Mouse (Mus musculus): ENCODE results near the gene Trim3.

The Trim3 gene

GRCm38 (mm10) chr7:105608467-105608866 lies 24.9 kb downstream of the Trim3 start:
- no peak for DNase-seq

DNA sequence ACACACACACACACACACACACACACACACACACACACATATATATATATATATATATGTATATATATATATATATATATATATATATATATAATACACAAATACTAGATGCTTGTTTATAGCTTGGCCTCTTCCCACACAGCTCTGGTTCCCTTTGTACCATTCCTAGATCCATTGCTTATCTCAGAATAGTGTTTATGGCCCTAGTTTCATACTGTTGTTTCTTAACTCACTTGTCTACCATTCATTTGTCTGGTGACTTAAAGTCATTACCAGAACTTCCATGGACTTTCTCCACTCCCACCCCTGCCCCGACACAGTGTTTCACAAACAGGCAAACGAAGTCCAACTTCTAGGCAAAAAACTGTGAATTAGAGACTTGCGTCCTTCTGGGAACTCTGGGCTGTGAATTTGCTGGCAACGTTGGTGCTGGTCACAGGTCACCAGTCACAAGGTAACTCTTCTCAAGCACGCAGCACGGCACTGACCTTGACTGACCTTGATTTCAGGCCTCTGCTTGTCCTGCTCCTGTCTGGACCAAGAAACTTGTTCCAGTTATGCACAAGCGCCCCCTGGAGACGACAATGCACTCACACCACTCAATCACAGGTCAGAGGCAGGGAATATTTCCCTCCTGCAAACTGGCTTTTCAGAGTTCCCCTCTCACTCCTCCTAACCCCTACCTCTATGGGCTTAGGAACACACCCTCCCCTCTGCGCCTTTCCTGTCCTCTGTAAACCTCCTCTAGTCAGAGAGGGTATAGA lies 30.3 kb downstream of the Trim3 start:
- DNase-seq: peak; percentile 84 to 90

GRCm38 (mm10) chr7:105590097-105590496 lies 43.3 kb downstream of the Trim3 start:
- DNase-seq: no peak

- no peak for DNase-seq
These were observed 45.0 kb downstream of the Trim3 start for GRCm38 (mm10) chr7:105588325-105588912.

DNA sequence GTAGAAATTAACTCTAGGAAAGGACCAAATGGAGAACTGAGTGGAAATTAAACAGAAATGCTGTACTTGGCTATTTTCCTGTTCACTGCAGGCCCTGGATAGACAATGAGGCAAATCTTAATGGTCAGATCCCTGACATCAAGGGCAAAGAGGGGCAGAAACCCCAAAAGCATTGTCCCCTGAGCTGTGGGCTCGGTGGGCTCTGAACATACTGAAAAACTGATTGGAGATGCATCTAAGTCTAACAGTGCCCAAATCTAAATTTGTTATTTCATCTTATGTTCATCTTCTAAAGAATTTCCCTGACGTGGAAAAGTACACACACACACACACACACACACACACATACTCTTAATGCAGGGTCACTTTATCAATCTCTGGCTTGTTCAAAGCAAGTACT lies 51.4 kb downstream of the Trim3 start:
- peak in 1 of 2 experiments; percentile 24 for DNase-seq

GRCm38 (mm10) chr7:105581094-105581703 lies 52.2 kb downstream of the Trim3 start, which contains the start of gene Apbb1:
Gene Apbb1 (minus strand): TSS chr7:105581653.
- peak; percentile 94 to 95 for DNase-seq

- DNase-seq: peak; percentile 74 to 76
These were observed 52.7 kb downstream of the Trim3 start for GRCm38 (mm10) chr7:105580627-105581089.

DNA sequence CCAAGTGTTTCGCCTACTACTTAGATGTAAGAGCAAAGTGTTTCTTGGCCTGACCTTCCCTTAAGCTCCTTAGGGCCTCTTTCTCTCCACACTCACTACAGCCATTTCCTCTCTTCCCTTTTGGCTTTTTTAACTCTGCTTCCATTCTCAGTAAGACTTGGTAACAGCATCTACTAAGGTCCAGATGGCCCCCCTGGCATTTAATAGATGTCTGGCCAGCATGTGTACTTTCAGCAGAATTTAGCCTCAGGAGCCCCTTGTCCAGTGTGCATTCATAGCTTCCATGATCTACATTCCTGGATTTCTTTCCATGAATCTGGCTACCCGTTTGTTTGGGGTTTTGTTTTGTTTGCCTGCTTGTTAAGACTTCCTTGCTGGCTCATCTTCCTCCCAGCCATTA lies 54.9 kb downstream of the Trim3 start:
- DNase-seq: peak; percentile 27 to 69

DNA sequence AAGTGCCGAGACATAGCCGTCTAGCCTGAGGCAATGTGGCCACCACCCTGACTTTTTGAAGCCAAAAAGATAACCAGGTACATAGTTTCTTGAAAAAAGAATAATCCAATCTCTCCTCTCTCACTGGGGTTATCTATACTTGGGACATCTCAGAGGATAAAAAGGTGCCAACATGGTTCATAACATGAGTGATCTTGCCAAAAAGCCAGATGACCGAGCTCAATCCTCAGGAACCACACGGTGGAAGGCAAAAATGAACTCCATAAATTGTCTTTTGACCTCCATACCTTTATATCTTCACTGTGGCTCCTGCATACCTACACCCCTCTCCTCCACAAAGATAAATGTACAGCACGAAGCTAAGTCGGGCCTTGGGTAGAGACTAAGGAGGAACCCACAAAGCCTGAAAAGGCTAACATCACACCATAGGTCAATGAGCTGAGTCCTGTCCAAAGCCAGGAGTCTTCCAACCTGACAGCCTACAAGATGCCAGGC lies 55.9 kb downstream of the Trim3 start:
- DNase-seq: peak in 1 of 2 experiments; percentile 42

- peak in 1 of 2 experiments; percentile 23 for DNase-seq
These were observed 57.1 kb downstream of the Trim3 start for GRCm38 (mm10) chr7:105576166-105576748.

DNA sequence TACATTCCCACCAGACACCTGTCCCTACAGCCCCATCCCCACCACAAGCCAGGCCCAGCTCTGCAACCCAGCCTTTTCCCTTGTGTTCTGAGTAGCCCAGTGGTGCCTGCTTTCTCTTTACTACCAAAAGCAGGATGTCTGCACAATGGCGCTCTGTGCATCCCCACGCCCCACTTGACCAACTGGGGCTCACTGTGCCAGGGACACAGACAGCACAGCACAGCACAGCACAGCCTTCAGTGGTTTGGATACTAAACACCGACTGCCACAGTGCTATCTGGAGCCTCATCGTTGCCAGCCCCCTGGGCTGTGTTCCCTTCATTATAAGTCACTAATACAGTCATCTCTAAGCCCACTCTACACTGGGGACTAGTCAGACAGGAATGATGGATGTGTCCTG lies 58.8 kb downstream of the Trim3 start:
- peak; percentile 22 to 25 for DNase-seq

GRCm38 (mm10) chr7:105572949-105573348 lies 60.4 kb downstream of the Trim3 start:
- peak; percentile 20 to 24 for DNase-seq

DNA sequence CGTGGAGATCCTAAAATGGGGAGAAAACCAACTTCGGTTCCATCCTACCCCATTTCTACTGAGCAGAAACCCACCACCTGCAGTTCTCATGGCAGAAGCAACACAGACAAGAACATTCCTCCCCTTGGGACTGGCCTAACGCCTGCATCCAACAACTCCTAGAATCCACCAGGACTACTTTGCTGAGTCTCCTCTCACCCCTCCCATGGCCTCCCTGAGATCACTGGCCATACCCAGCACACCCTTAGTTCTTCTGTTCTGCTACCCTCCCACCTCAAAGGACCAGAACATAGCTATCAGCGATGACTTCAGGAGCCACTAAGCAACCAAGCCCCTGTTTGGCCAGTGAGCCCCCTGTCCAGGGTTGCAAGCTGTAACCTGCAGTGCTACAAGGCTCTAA lies 62.6 kb downstream of the Trim3 start:
- DNase-seq: peak; percentile 30 to 48

DNA sequence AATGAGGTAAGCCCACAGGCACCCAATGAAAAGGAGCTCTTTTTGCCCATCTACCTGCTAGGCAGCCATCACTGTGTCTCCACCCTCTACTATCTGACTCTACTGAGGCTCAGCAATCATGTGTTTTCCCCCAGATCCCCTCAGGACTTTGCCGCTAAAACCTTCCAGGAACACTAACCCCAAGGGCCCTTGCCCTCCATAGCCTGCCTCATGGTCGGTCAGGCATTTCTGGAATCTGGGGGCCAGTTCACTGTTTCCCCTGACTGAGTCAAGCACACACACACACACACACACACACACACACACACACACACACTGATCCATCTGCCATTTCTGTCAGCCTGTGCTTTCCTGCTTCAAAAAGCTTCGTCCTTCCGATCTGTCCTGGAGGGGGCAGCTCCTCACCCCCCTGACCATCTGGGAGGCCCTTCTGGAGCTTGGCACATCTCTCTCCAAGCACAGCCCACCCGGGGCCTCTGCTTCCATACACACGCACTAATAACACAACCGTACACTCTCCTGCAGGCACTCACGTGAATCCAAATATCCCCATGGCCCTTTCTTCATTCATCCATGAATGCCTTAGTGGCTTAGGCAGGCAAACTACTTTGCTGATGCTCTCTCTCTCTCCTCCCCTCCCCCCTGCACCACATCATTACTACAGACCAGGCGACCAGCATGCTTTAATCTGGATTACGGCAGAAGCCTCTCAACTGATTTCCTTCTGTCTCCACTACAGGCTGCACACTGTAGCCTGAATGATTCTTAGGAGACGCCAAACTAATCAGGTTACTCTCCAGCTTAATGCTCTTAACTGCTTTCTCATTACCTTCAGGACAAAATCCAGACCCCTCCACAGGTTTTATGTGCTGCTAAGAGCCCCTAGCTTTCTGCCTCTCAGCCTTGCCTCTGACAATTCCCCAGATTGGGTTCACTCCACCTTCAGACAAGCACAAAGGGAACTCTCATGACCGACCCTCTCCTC lies 63.6 kb downstream of the Trim3 start:
- DNase-seq: peak; percentile 93 to 95

DNA sequence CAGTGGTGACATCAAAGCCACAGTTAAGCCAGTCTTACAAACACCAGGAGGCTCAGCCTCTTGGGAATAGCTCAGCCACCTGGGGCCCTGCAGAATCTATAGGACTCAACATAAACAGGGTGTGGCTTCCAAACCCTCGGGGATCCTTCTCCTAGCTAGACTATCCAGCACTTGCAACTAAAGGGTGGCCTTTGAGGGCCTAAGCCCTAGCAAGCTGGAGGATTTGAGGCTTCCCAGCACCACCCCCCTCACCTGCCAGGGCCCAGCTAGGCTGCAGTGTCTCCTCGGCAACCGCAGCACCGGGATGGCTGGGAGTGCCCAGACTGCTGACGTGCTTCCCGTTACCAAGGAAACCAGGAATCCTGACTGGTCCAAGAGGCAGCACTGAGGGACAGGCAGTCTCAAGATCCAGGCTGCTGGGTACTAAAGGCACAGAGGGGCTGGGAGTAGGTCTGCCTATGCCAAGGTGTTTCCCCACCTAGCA lies 64.3 kb downstream of the Trim3 start:
- peak; percentile 89 to 94 for DNase-seq

DNA sequence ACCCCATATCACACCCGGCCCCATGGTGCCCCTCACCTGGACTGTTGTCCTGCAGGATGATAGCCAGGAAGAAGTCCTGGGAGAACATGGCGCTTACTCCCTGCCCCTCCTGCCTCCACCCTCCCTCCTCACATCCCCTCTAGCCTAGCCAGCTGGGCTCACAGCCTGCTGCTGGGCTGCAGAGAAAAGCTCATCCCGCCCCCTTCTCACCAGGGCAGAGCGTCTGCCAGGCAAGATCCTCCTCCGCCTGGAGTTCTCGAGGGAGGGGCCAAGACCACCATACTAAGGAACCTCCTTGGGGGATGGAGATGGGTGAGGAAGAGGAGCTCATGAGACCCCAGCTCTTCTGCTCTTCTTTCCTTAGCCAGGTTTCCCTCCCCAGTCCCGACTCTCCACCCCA lies 64.8 kb downstream of the Trim3 start:
- DNase-seq: peak; percentile 79 to 84

DNA sequence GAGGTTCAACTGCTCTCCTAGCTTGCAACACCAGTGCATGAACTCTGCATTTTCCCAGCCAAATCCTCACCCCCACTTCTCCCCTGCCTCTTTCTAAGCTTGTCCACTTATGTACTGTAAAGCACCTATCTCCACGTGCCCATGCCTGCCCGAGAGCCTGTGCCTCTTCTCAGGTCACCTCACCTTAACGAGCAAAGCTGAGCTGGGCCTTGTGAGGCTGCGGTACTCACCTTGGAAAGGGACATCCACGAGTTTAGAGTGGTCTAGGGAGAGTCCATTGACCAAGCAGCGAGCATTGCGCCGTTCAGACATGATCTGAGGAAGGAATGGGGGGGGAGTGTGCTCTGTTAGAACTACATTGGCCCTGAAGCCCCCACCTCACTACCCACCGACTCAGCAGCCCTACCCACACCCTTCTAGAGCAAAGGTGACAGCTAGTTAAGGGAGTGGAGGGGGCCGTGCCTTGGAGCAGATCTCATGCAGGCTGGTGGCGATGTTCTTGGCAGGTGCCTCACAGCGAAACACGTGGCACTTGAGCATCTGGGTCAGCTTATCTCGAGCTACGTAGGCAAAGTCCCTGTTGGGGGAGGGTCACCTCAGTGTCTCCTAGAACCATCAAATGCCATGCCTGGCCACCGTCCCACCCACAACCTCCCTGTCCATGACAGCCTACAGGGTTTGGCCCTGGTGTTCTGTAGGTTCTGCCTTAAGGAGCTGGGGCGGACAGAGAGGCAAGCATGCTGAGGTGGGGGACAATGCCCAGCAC lies 68.1 kb downstream of the Trim3 start:
- peak; percentile 34 to 41 for DNase-seq

DNA sequence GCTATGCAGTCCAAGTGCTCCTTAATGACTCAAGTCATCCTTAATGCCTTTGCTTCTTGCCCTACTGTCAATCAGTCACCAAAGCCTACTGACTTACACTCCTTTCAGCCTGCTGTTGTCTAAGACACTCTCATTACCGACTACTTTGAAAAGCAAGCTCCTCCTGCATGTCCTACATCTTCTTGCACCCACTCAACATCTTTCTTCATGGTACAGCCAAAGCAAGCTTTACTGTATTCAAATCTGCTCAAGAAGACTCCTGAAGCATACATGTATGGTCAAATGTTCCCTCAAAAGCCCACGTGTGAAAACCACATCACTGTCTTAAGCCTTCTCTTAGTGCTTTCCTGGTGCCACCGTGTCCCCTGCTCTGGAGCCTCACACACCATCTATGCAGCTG lies 70.0 kb downstream of the Trim3 start:
- DNase-seq: peak in 1 of 2 experiments; percentile 1

GRCm38 (mm10) chr7:105562317-105562716 lies 71.1 kb downstream of the Trim3 start:
- no peak for DNase-seq

DNA sequence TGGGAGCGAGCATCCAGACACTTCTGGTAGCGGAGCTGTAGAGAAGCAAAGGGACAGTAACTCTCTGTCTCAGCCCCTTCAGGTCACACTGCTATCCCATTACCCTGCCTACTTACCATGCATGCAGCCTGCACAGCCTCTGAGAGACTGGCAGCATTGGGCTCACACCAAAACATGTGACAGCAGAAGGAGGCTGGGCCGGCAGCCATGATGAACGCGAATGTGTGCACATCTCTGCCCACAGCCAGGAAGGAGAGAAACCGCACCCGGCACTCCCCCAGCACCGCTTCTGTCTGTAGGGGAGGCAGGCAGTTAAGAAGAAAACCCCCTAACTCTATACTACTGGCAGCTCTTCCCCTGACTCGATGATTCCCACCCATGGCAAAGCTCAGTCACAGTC lies 74.4 kb downstream of the Trim3 start:
- peak; percentile 29 to 32 for DNase-seq

GRCm38 (mm10) chr7:105557671-105558070 lies 75.7 kb downstream of the Trim3 start:
- DNase-seq: peak in 1 of 2 experiments; percentile 61
